Mouse (Mus musculus): ENCODE results near the gene Tgm6. TPM values are rescaled to one million over a fixed set of nuclear protein-coding genes. Genes with fewer than 3 reads are reported as not detected.

Gene Tgm6
- polyA plus RNA-seq (2011; ENCODE audit: insufficient read depth, insufficient read length, low replicate concordance, missing spikeins), result not detected in 2 replicates

- no peak for TF ChIP-seq POLR2A (IDR thresholded peaks at IDR 0.05; ENCODE audit: borderline replicate concordance, control insufficient read depth, low read depth, low read length)
- no peak for TF ChIP-seq CTCF (IDR thresholded peaks at IDR 0.05; ENCODE audit: control insufficient read depth, insufficient read depth, low read length)
- no peaks in the 10 kb centered on the region for H3K4me1 ChIP-seq (ENCODE audit: control insufficient read depth, insufficient read depth, low read length)
- H3K27ac ChIP-seq (ENCODE audit: control insufficient read depth, insufficient read depth, low read depth, low read length, poor library complexity), result no peak within 1 kb of the TSS
- 63% methylated on average over 4 of the region's 4 CpGs for WGBS
- no peak within 1 kb of the TSS for H3K4me3 ChIP-seq (replicated peaks; ENCODE audit: control insufficient read depth, low read depth, low read length)
Observed at GRCm38 (mm10) chr2:130112116-130112515, at the start of gene Tgm6. Gene Tgm6, plus strand, starts transcription at chr2:130112416.

GRCm38 (mm10) chr2:130068228-130068627, 44.0 kb upstream of the Tgm6 start:
- 25% methylated on average over 3 of the region's 3 CpGs for WGBS
- TF ChIP-seq CTCF (IDR thresholded peaks at IDR 0.05; ENCODE audit: control insufficient read depth, insufficient read depth, low read length) (no peak), POLR2A (IDR thresholded peaks at IDR 0.05; ENCODE audit: borderline replicate concordance, control insufficient read depth, low read depth, low read length) (no peak)
- Histone ChIP-seq H3K4me3 (replicated peaks; ENCODE audit: control insufficient read depth, low read depth, low read length) (no peak overlapping the region), H3K4me1 (ENCODE audit: control insufficient read depth, insufficient read depth, low read length) (no peaks in the 10 kb centered on the region), H3K27ac (ENCODE audit: control insufficient read depth, insufficient read depth, low read depth, low read length, poor library complexity) (no peak overlapping the region)

- no peaks in the 10 kb centered on the region for H3K4me1 ChIP-seq (ENCODE audit: control insufficient read depth, insufficient read depth, low read length)
- no peak overlapping the region for H3K27ac ChIP-seq (ENCODE audit: control insufficient read depth, insufficient read depth, low read depth, low read length, poor library complexity)
- 80% methylated on average over 2 of the region's 2 CpGs for WGBS
- no peak overlapping the region for H3K4me3 ChIP-seq (replicated peaks; ENCODE audit: control insufficient read depth, low read depth, low read length)
- TF ChIP-seq POLR2A (IDR thresholded peaks at IDR 0.05; ENCODE audit: borderline replicate concordance, control insufficient read depth, low read depth, low read length), result no peak
- TF ChIP-seq CTCF (IDR thresholded peaks at IDR 0.05; ENCODE audit: control insufficient read depth, insufficient read depth, low read length), result no peak
Observed at GRCm38 (mm10) chr2:130070396-130070795, 41.8 kb upstream of the Tgm6 start.

DNA sequence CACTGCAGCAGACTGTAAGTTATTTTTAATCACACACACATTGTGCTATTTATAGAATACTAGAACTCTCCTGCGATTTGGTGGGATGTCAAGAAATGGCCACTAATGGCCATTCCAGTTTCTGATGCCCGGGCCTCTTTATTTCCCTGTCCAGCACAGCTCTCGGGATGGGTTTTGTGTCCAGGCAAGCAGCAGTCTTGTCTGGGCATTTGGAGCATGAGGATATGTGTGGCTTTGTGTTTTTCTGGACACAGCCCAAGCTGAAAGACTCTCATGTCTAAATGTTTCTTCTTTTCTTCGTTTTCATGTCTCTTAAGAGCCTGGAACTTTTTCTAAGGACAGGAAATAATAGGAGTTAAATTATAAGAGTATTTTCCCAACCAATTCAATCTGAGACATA, 588 bp downstream of the Tgm6 start:
- TF ChIP-seq POLR2A (IDR thresholded peaks at IDR 0.05; ENCODE audit: borderline replicate concordance, control insufficient read depth, low read depth, low read length) (no peak), CTCF (IDR thresholded peaks at IDR 0.05; ENCODE audit: control insufficient read depth, insufficient read depth, low read length) (no peak)
- 56% methylated on average over 4 of the region's 4 CpGs for WGBS
- Histone ChIP-seq H3K4me3 (replicated peaks; ENCODE audit: control insufficient read depth, low read depth, low read length) (no peak overlapping the region), H3K27ac (ENCODE audit: control insufficient read depth, insufficient read depth, low read depth, low read length, poor library complexity) (no peak overlapping the region), H3K4me1 (ENCODE audit: control insufficient read depth, insufficient read depth, low read length) (no peaks in the 10 kb centered on the region)

DNA sequence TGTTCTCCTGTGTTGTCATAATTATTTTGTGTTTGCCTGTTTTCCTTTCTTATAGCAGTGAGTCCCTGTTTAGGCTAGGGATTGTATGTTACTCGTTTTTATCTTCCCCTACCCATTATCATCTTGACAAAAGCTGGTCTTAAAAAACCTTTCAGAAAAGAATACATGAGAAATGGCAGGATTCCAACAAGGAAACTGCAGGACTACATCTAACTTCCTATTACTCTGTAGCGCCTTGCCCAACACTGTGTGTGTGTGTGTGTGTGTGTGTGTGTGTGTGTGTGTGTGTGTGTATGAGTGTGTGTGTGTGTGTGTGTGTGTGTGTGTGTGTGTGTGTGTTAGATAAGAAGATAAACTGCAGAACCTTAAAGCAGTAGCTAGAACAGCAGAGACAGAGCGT, 1.2 kb downstream of the Tgm6 start:
- 1% methylated on average over 3 of the region's 3 CpGs for WGBS
- no peak overlapping the region for H3K4me3 ChIP-seq (replicated peaks; ENCODE audit: control insufficient read depth, low read depth, low read length)
- H3K27ac ChIP-seq (ENCODE audit: control insufficient read depth, insufficient read depth, low read depth, low read length, poor library complexity), result no peak overlapping the region
- TF ChIP-seq POLR2A (IDR thresholded peaks at IDR 0.05; ENCODE audit: borderline replicate concordance, control insufficient read depth, low read depth, low read length) (no peak), CTCF (IDR thresholded peaks at IDR 0.05; ENCODE audit: control insufficient read depth, insufficient read depth, low read length) (no peak)
- no peaks in the 10 kb centered on the region for H3K4me1 ChIP-seq (ENCODE audit: control insufficient read depth, insufficient read depth, low read length)

DNA sequence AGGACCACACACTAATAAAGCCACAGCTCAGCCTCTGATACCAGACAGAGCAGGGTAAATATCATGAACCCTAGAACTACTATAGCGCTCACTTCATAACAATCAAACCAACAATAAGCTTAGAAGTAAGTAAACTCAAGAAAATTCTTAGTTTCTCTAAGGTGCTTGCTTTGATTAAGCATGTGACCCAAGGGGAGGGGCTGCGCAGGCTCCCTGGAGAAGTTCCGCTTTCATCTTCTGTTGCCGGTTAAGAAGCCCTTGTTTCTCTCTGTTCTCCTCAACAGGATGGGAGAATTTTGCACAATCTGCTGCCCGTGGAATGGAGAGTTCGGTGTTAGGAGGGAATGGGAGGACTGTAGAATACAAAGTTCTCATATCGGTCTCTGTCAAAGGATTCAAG, 6.4 kb downstream of the Tgm6 start:
- no peak overlapping the region for H3K4me3 ChIP-seq (replicated peaks; ENCODE audit: control insufficient read depth, low read depth, low read length)
- TF ChIP-seq POLR2A (IDR thresholded peaks at IDR 0.05; ENCODE audit: borderline replicate concordance, control insufficient read depth, low read depth, low read length), result no peak
- no peak for TF ChIP-seq CTCF (IDR thresholded peaks at IDR 0.05; ENCODE audit: control insufficient read depth, insufficient read depth, low read length)
- no peaks in the 10 kb centered on the region for H3K4me1 ChIP-seq (ENCODE audit: control insufficient read depth, insufficient read depth, low read length)
- H3K27ac ChIP-seq (ENCODE audit: control insufficient read depth, insufficient read depth, low read depth, low read length, poor library complexity), result no peak overlapping the region
- 63% methylated on average over 7 of the region's 7 CpGs for WGBS

- H3K4me3 ChIP-seq (replicated peaks; ENCODE audit: control insufficient read depth, low read depth, low read length), result no peak overlapping the region
- WGBS, result 71% methylated on average over 6 of the region's 6 CpGs
- TF ChIP-seq CTCF (IDR thresholded peaks at IDR 0.05; ENCODE audit: control insufficient read depth, insufficient read depth, low read length) (no peak), POLR2A (IDR thresholded peaks at IDR 0.05; ENCODE audit: borderline replicate concordance, control insufficient read depth, low read depth, low read length) (no peak)
- no peaks in the 10 kb centered on the region for H3K4me1 ChIP-seq (ENCODE audit: control insufficient read depth, insufficient read depth, low read length)
- no peak overlapping the region for H3K27ac ChIP-seq (ENCODE audit: control insufficient read depth, insufficient read depth, low read depth, low read length, poor library complexity)
Observed at GRCm38 (mm10) chr2:130125279-130126059, 13.3 kb downstream of the Tgm6 start.

GRCm38 (mm10) chr2:130126073-130126472, 13.9 kb downstream of the Tgm6 start:
- H3K4me3 ChIP-seq (replicated peaks; ENCODE audit: control insufficient read depth, low read depth, low read length), result no peak overlapping the region
- TF ChIP-seq POLR2A (IDR thresholded peaks at IDR 0.05; ENCODE audit: borderline replicate concordance, control insufficient read depth, low read depth, low read length), result no peak
- no peak for TF ChIP-seq CTCF (IDR thresholded peaks at IDR 0.05; ENCODE audit: control insufficient read depth, insufficient read depth, low read length)

More at GRCm38 (mm10) chr2:130126073-130126472, 13.9 kb downstream of the Tgm6 start:
- WGBS, result 32% methylated on average over 1 of the region's 1 CpGs
- Histone ChIP-seq H3K27ac (ENCODE audit: control insufficient read depth, insufficient read depth, low read depth, low read length, poor library complexity) (no peak overlapping the region), H3K4me1 (ENCODE audit: control insufficient read depth, insufficient read depth, low read length) (no peaks in the 10 kb centered on the region)
